Mouse (Mus musculus) monocyte, adult 5-6 weeks (primary cell): ENCODE measurements around the gene Pank3. TPM values are rescaled to one million over a fixed set of nuclear protein-coding genes. Genes with fewer than 3 reads are reported as not detected.
"Not testable (repeated sequence)": the region's sequence is repeated elsewhere in the genome, so short reads cannot be mapped to it uniquely, and the experiment has no call there.

Source experiments
- ATAC-seq: fragments of 153-309, 156-312 bp; replicated peaks from 2 replicates; pipeline ENCODE4 v1.8.0; 2017; ENCODE audit warnings: mild to moderate bottlenecking; ENCODE audit not compliant: low TSS enrichment, insufficient number of reproducible peaks, severe bottlenecking, poor library complexity, low FRiP score
- total RNA-seq: library from RNA; stranded (forward); fragments of 200-1000, 200-491, 200-594 nt; gene quantifications from 3 replicates; pipeline ENCODE4 v1.2.3, GENCODE M21; 2017

Pank3 gene
- total RNA-seq, 1 experiment from 2014 or later: 48.6 TPM

DNA sequence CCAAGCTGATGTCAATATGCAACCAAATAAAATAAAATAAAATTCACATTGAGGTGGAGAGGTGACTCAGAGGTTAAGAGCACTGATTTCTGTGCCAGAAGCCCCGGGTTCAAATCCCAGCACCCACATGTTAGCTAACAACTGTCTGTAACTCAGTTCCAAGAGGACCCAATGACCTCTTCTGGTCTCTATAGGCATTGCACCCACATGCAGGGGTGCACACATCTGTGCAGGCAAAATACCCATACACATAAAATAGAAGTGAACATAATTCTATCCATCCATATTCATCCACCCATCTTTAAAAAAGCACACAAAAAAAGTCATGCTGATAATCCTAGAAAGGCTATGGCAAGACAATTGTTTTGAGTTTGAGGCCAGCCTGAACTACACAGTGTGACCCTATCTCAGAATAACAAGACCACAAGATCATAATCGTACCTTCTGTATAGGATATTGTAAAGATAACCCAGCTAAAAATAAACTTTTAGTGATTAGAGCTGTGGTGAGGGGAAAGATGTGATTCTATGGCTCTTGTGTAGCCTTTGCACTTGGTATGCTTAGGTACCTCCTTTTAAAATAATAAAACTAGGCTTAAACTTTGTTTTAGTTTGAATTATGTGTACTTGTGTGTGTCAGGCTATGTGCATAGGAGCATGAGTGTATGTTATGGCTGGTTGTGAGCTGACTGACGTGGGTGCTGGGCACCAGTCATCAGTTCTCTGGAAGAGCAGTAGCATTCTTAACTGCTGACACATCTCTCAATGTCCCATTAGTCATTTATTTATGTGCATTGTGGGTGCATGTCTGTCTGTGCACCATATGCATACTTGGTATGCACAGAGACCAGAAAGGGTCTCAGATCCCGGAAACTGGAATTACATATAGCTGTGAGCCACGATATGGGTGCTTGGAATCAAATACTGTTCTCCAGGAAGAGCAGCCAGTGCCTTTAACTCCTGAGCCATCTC lies 68.2 kb downstream of the Pank3 start:
- ATAC-seq: no peak

- ATAC-seq: peak; percentile 88
Measured at GRCm38 (mm10) chr11:35838345-35839338, 69.4 kb downstream of the Pank3 start.

GRCm38 (mm10) chr11:35840282-35840681 lies 71.0 kb downstream of the Pank3 start:
- no peak for ATAC-seq

- not testable (repeated sequence) for ATAC-seq
Measured at GRCm38 (mm10) chr11:35840806-35841205, 71.5 kb downstream of the Pank3 start.

Other genes with a start within 250 kb of the Pank3 start
- not detected in 3 replicates for gene Fbll1, start 29.4 kb downstream of the Pank3 start, total RNA-seq
- 47.1 to 62.1 TPM (median 50.5 TPM) in 3 replicates for gene Rars, start 65.0 kb downstream of the Pank3 start, total RNA-seq
- gene Wwc1, start 211.0 kb downstream of the Pank3 start, total RNA-seq: 0.19 TPM in 1 of 3 replicates, not detected in the others